ENCODE assay signal across 23 mouse cellular contexts in genomic region chr9:48715042-48715441, GRCm38 (mm10).
DNase-seq lines count a peak whose midpoint lies in the region; TF ChIP-seq lines count a peak whose summit lies in the region.
"Had no signal": no experiment of that assay in that cellular context is flagged by ENCODE, and none has a peak within 500 bp of the region (broad histone marks: within the 10 kb centered on the region; RNA-seq: fewer than 3 reads in every experiment).

No protein-coding gene starts in this region.

- H3K27ac ChIP-seq in layer of hippocampus, adult 2 months, result 0 out of 2 replicates have a peak overlapping the region, but pooled peaks have one; percentile 36
- H3K27ac ChIP-seq: embryonic facial prominence, embryonic 12.5 days; embryonic facial prominence, embryonic 15.5 days; heart, adult 2 months; heart, embryonic 10.5 days; heart, embryonic 13.5 days; hindbrain, embryonic 12.5 days; hindbrain, embryonic 15.5 days had no signal

- H3K4me3 ChIP-seq in layer of hippocampus, adult 2 months, result no peak overlapping the region
- H3K4me3 ChIP-seq: embryonic facial prominence, embryonic 12.5 days; embryonic facial prominence, embryonic 15.5 days; heart, adult 2 months; heart, embryonic 10.5 days; heart, embryonic 13.5 days; hindbrain, embryonic 12.5 days; hindbrain, embryonic 15.5 days had no signal

- DNase-seq in layer of hippocampus, adult 2 months (ENCODE audit: low spot score in 2 of 2), result no peak
- no peak for DNase-seq in layer of hippocampus, adult 9-11 months
- peak; percentile 25 for DNase-seq in thymus, postnatal 4 days
- DNase-seq in thymus, adult 18-20 months, result no peak
- DNase-seq in T-cell, adult 2 months (ENCODE audit: low spot score), result peak; percentile 20
- peak; percentile 3 to 19 for DNase-seq in natural killer cell, adult 2 months (ENCODE audit: low spot score in 2 of 2)
- DNase-seq in adrenal gland, adult 2 months, result no peak
- DNase-seq in urinary bladder, adult 2 months (ENCODE audit: low spot score), result no peak
- DNase-seq: adrenal gland, postnatal 14 days; cerebellum, adult 11 months; cerebellum, adult 2 months; cerebellum, adult 9-11 months; cerebellum, postnatal 25 days; forebrain, postnatal 0 days; gastrocnemius, postnatal 25 days; heart, adult 2 months; heart, postnatal 14 days had no signal

- no peak for TF ChIP-seq CTCF in layer of hippocampus, adult 2 months (conservative IDR thresholded peaks at IDR 0.05)

Comparison
In these comparisons a context has a peak if more than half of its experiments do, and no peak if none do; other contexts are left out.
1. DNase-seq: peak in thymus, postnatal 4 days (single experiment), T-cell, adult 2 months (single experiment) and natural killer cell, adult 2 months (2 of 2); none in layer of hippocampus, adult 2 months (0 of 2), layer of hippocampus, adult 9-11 months (single experiment), thymus, adult 18-20 months (0 of 2), adrenal gland, adult 2 months (single experiment) and urinary bladder, adult 2 months (single experiment).